Mouse (Mus musculus) heart, postnatal 14 days (tissue): ENCODE measurements around the gene 3110082I17Rik. TPM values are rescaled to one million over a fixed set of nuclear protein-coding genes. Genes with fewer than 3 reads are reported as not detected.
A peak's percentile ranks its signal among the peaks of the same experiment; 100 is the strongest.

Experiments
- DNase-seq, 2 experiments: peaks; one replicate each; pipeline ENCODE4 v3.0.0; 2021 to 2022
- intact Hi-C: fragments of 180-260 bp; cut with DNase I; formaldehyde crosslinking; loops from one replicate; pipeline ENCODE4 v1.15.1; 2025
- total RNA-seq, 2 experiments: library from RNA; stranded (reverse); gene quantifications; 2 replicates each; pipeline ENCODE4 v1.2.3; 2021

Gene 3110082I17Rik
- total RNA-seq, 2 experiments from 2014 or later, result 4.7 to 5.3 TPM

- DNase-seq, result no peak
- intact Hi-C loops, result no loop called here
These were observed 3.1 kb downstream of the 3110082I17Rik start for GRCm38 (mm10) chr5:139457241-139457640.

- DNase-seq, result no peak
- intact Hi-C loops, result no loop called here
These were observed 5.2 kb downstream of the 3110082I17Rik start for GRCm38 (mm10) chr5:139455166-139455565.

GRCm38 (mm10) chr5:139453031-139453430 lies 7.3 kb downstream of the 3110082I17Rik start:
- peak in 1 of 2 experiments; percentile 29 for DNase-seq
- intact Hi-C loops, result no loop called here

GRCm38 (mm10) chr5:139449926-139450325 lies 10.4 kb downstream of the 3110082I17Rik start:
- intact Hi-C loops, result no loop called here

GRCm38 (mm10) chr5:139449161-139449791 lies 11.1 kb downstream of the 3110082I17Rik start:
- DNase-seq, result peak in 1 of 2 experiments; percentile 55
- intact Hi-C loops, result no loop called here

More at GRCm38 (mm10) chr5:139449926-139450325, 10.4 kb downstream of the 3110082I17Rik start:
- DNase-seq, result no peak

GRCm38 (mm10) chr5:139448025-139448424 lies 12.3 kb downstream of the 3110082I17Rik start:
- DNase-seq, result no peak
- intact Hi-C loops, result no loop called here

GRCm38 (mm10) chr5:139445258-139445657 lies 15.1 kb downstream of the 3110082I17Rik start:
- intact Hi-C loops, result no loop called here
- peak in 1 of 2 experiments; percentile 49 for DNase-seq

- intact Hi-C loops, result no loop called here
These were observed 17.4 kb downstream of the 3110082I17Rik start for GRCm38 (mm10) chr5:139442962-139443361.

GRCm38 (mm10) chr5:139442428-139442827 lies 17.9 kb downstream of the 3110082I17Rik start:
- DNase-seq, result no peak
- intact Hi-C loops, result no loop called here

More at GRCm38 (mm10) chr5:139442962-139443361, 17.4 kb downstream of the 3110082I17Rik start:
- no peak for DNase-seq

GRCm38 (mm10) chr5:139441726-139442018 lies 18.7 kb downstream of the 3110082I17Rik start:
- DNase-seq, result no peak
- intact Hi-C loops, result no loop called here

- DNase-seq, result no peak
- intact Hi-C loops, result no loop called here
These were observed 19.2 kb downstream of the 3110082I17Rik start for GRCm38 (mm10) chr5:139440926-139441725.

- DNase-seq, result peak in 1 of 2 experiments; percentile 58
These were observed 19.9 kb downstream of the 3110082I17Rik start for GRCm38 (mm10) chr5:139440451-139440850.

GRCm38 (mm10) chr5:139438440-139438839 lies 21.9 kb downstream of the 3110082I17Rik start:
- intact Hi-C loops, result no loop called here
- DNase-seq, result no peak

More at GRCm38 (mm10) chr5:139440451-139440850, 19.9 kb downstream of the 3110082I17Rik start:
- intact Hi-C loops, result no loop called here

- intact Hi-C loops, result no loop called here
- no peak for DNase-seq
These were observed 22.6 kb downstream of the 3110082I17Rik start for GRCm38 (mm10) chr5:139437769-139438168.

- no peak for DNase-seq
- intact Hi-C loops, result no loop called here
These were observed 25.4 kb downstream of the 3110082I17Rik start for GRCm38 (mm10) chr5:139434940-139435339.

- intact Hi-C loops, result no loop called here
These were observed 26.3 kb downstream of the 3110082I17Rik start for GRCm38 (mm10) chr5:139433842-139434568.

GRCm38 (mm10) chr5:139432747-139433508 lies 27.4 kb downstream of the 3110082I17Rik start:
- no peak for DNase-seq
- intact Hi-C loops, result no loop called here

More at GRCm38 (mm10) chr5:139433842-139434568, 26.3 kb downstream of the 3110082I17Rik start:
- peak in 1 of 2 experiments; percentile 26 for DNase-seq

- intact Hi-C loops, result no loop called here
- DNase-seq, result no peak
These were observed 28.0 kb downstream of the 3110082I17Rik start for GRCm38 (mm10) chr5:139432333-139432732.

GRCm38 (mm10) chr5:139429818-139430341 lies 30.4 kb downstream of the 3110082I17Rik start:
- intact Hi-C loops, result no loop called here
- no peak for DNase-seq

- intact Hi-C loops, result no loop called here
These were observed 32.3 kb downstream of the 3110082I17Rik start for GRCm38 (mm10) chr5:139427989-139428388.

More at GRCm38 (mm10) chr5:139427989-139428388, 32.3 kb downstream of the 3110082I17Rik start:
- peak; percentile 60 to 62 for DNase-seq
